ENCODE assay signal across 8 mouse cellular contexts in genomic region chr11:120310813-120311312, GRCm38 (mm10). TPM values are rescaled to one million over a fixed set of nuclear protein-coding genes. Genes with fewer than 3 reads are reported as not detected.
DNase-seq lines count a peak whose midpoint lies in the region; ATAC-seq and TF ChIP-seq lines count a peak whose summit lies in the region.

No protein-coding gene starts in this region.

- under 1% methylated on average over 45 of the region's 45 CpGs for WGBS in forebrain, embryonic 16.5 days
- under 1% methylated on average over 45 of the region's 45 CpGs for WGBS in olfactory bulb, adult 2 months

- no peak for TF ChIP-seq CTCF in MEL (IDR thresholded peaks at IDR 0.05 in 2 of 3, conservative IDR thresholded peaks at IDR 0.05 in 1 of 3; ENCODE audit: control insufficient read depth in 1 of 3, insufficient read depth in 1 of 3, low read depth in 2 of 3, low read length in 3 of 3, poor library complexity in 1 of 3, severe bottlenecking in 1 of 3)
- TF ChIP-seq CTCF in olfactory bulb, adult 2 months (IDR thresholded peaks at IDR 0.05; ENCODE audit: insufficient read depth, low read depth, low read length), result no peak

- ATAC-seq in forebrain, embryonic 16.5 days, result peak; percentile 95

- peak overlapping the region; percentile 11; the same call in 1 of the 2 replicates for H3K27ac ChIP-seq in MEL (ENCODE audit: control insufficient read depth, low read depth, low read length)
- H3K27ac ChIP-seq in forebrain, embryonic 16.5 days (ENCODE audit: low read length), result peak overlapping the region; percentile 87
- H3K27ac ChIP-seq in olfactory bulb, adult 2 months (ENCODE audit: insufficient read depth, low read depth, low read length), result peak overlapping the region; percentile 85

- no peaks in the 10 kb centered on the region for H3K79me2 ChIP-seq in MEL (ENCODE audit: control insufficient read depth, insufficient read depth, low read length, poor library complexity)

- TF ChIP-seq EP300 in MEL (IDR thresholded peaks at IDR 0.05; ENCODE audit: low read depth in 1 of 2, low read length in 2 of 2), result peak; percentile 17 to 46; a peak in 3 of 4 replicates

- peak; percentile 96 for DNase-seq in MEL (ENCODE audit: low read depth, low spot score)
- peak; percentile 94 to 97 for DNase-seq in cerebellum, adult 18-20 months
- DNase-seq in heart, postnatal 36 days, result peak; percentile 85 to 86
- DNase-seq in layer of hippocampus, adult 18-20 months (ENCODE audit: low spot score in 2 of 2), result peak; percentile 88 to 96
- peak; percentile 91 to 92 for DNase-seq in lung, adult 18-20 months
- DNase-seq in thymus, adult 18-20 months, result peak; percentile 87 to 88

- H3K9ac ChIP-seq in MEL (ENCODE audit: control insufficient read depth, low read depth, low read length, poor library complexity, severe bottlenecking), result peak overlapping the region; percentile 79
- peak overlapping the region; percentile 80 for H3K9ac ChIP-seq in forebrain, embryonic 16.5 days (replicated peaks; ENCODE audit: low read depth, low read length)

- TF ChIP-seq POLR2A in MEL (IDR thresholded peaks at IDR 0.05; ENCODE audit: control insufficient read depth in 1 of 2, insufficient read depth in 1 of 2, low read depth in 1 of 2, low read length in 2 of 2, poor library complexity in 1 of 2), result peak; percentile 76 to 79; a peak in 2 of 4 replicates
- peak; percentile 48; the same call in 1 of the 2 replicates for TF ChIP-seq POLR2A in olfactory bulb, adult 2 months (IDR thresholded peaks at IDR 0.05; ENCODE audit: insufficient read depth, low read depth, low read length)

- intact Hi-C loops in heart, postnatal 36 days (cut with DNase I), result loop anchor here (2.0 kb wide), 1 partner anchor 34 kb away; no protein-coding TSS in a partner anchor

- peak overlapping the region; percentile 85 for H3K4me2 ChIP-seq in forebrain, embryonic 16.5 days (ENCODE audit: low read length)

- H3K36me3 ChIP-seq in MEL (ENCODE audit: control insufficient read depth in 1 of 2, insufficient read depth in 2 of 2, low read length in 2 of 2), result peaks cover 0 to 6% of the 10 kb centered on the region in 2 experiments; a peak in 2 of 4 replicates
- H3K36me3 ChIP-seq in forebrain, embryonic 16.5 days (ENCODE audit: control insufficient read depth, insufficient read depth), result no peaks in the 10 kb centered on the region

- no peak for TF ChIP-seq RAD21 in MEL (IDR thresholded peaks at IDR 0.05; ENCODE audit: low read depth, low read length)

- H3K27me3 ChIP-seq in MEL (ENCODE audit: control insufficient read depth in 1 of 2, insufficient read depth in 2 of 2, low read length in 2 of 2), result no peaks in the 10 kb centered on the region
- no peaks in the 10 kb centered on the region for H3K27me3 ChIP-seq in forebrain, embryonic 16.5 days (replicated peaks; ENCODE audit: control insufficient read depth, insufficient read depth, low read length)

- peak overlapping the region; percentile 59 to 65 for H3K4me3 ChIP-seq in MEL (ENCODE audit: control insufficient read depth in 1 of 2, insufficient read depth in 1 of 2, low read depth in 2 of 2, low read length in 2 of 2)
- peak overlapping the region; percentile 50 for H3K4me3 ChIP-seq in forebrain, embryonic 16.5 days (replicated peaks; ENCODE audit: low read length)
- H3K4me3 ChIP-seq in olfactory bulb, adult 2 months (ENCODE audit: insufficient read depth, low read depth, low read length), result peak overlapping the region; percentile 59

- peaks cover 0 to 18% of the 10 kb centered on the region in 2 experiments; a peak in 2 of 4 replicates for H3K4me1 ChIP-seq in MEL (ENCODE audit: control insufficient read depth in 1 of 2, insufficient read depth in 2 of 2, low read length in 2 of 2)
- H3K4me1 ChIP-seq in forebrain, embryonic 16.5 days (replicated peaks; ENCODE audit: control insufficient read depth, insufficient read depth, low read length), result peaks cover 48% of the 10 kb centered on the region
- peaks cover 26% of the 10 kb centered on the region for H3K4me1 ChIP-seq in olfactory bulb, adult 2 months (ENCODE audit: control insufficient read depth, insufficient read depth, low read length)

- no peaks in the 10 kb centered on the region for H3K9me3 ChIP-seq in MEL (replicated peaks; ENCODE audit: insufficient read depth, low read length)
- H3K9me3 ChIP-seq in forebrain, embryonic 16.5 days (ENCODE audit: control insufficient read depth, low read length), result no peaks in the 10 kb centered on the region

TF ChIP-seq in MEL, 35 proteins besides CTCF, POLR2A, EP300 and RAD21 (continues in another document):
- TF ChIP-seq BHLHE40 (IDR thresholded peaks at IDR 0.05; ENCODE audit: borderline replicate concordance, low read depth, low read length), result peak; percentile 75
- TF ChIP-seq HCFC1 (IDR thresholded peaks at IDR 0.05; ENCODE audit: low read depth, low read length), result peak; percentile 46; the same call in 1 of the 2 replicates
- peak; percentile 66 for TF ChIP-seq NELFE (IDR thresholded peaks at IDR 0.05; ENCODE audit: low read depth, low read length)
- TF ChIP-seq ZMIZ1 (IDR thresholded peaks at IDR 0.05; ENCODE audit: low read depth, low read length), result peak; percentile 74; the same call in 1 of the 2 replicates
- TF ChIP-seq TCF12 (IDR thresholded peaks at IDR 0.05; ENCODE audit: low read depth, low read length), result no peak
- TF ChIP-seq TBP (IDR thresholded peaks at IDR 0.05; ENCODE audit: low read depth, low read length), result no peak; the same call in 1 of the 2 replicates
- 0 out of 2 replicates have a peak, but pooled peaks have one; percentile 20 for TF ChIP-seq RCOR1 (IDR thresholded peaks at IDR 0.05; ENCODE audit: low read depth, low read length)
- 0 out of 4 replicates have a peak, but pooled peaks of 1 of the 2 experiments have one; percentile 24 for TF ChIP-seq USF2 (IDR thresholded peaks at IDR 0.05; ENCODE audit: borderline replicate concordance in 1 of 2, insufficient read depth in 1 of 2, low read depth in 1 of 2, low read length in 2 of 2)
- no peak for TF ChIP-seq ZKSCAN1 (IDR thresholded peaks at IDR 0.05; ENCODE audit: low read depth, low read length)
- TF ChIP-seq E2F4 (IDR thresholded peaks at IDR 0.05; ENCODE audit: borderline replicate concordance, low read depth, low read length), result peak; percentile 88; the same call in 1 of the 2 replicates
- no peak for TF ChIP-seq UBTF (IDR thresholded peaks at IDR 0.05; ENCODE audit: borderline replicate concordance, insufficient read depth, low read depth, low read length)
- peak; percentile 37; the same call in 1 of the 2 replicates for TF ChIP-seq ETS1 (IDR thresholded peaks at IDR 0.05; ENCODE audit: low read depth, low read length)
- no peak for TF ChIP-seq MEF2A (IDR thresholded peaks at IDR 0.05; ENCODE audit: extremely low read depth, insufficient replicate concordance, low read depth, low read length, poor library complexity, severe bottlenecking)
- no peak for TF ChIP-seq GATA1 (IDR thresholded peaks at IDR 0.05; ENCODE audit: low read depth, low read length)
- peak; percentile 68 for TF ChIP-seq CHD2 (IDR thresholded peaks at IDR 0.05; ENCODE audit: low read length)
- TF ChIP-seq ZC3H11A (IDR thresholded peaks at IDR 0.05; ENCODE audit: low read depth, low read length), result no peak
- TF ChIP-seq SMC3 (IDR thresholded peaks at IDR 0.05; ENCODE audit: low read depth, low read length), result no peak; the same call in 1 of the 2 replicates
- peak; percentile 72 for TF ChIP-seq MAX (IDR thresholded peaks at IDR 0.05; ENCODE audit: low read length)
- TF ChIP-seq JUND (IDR thresholded peaks at IDR 0.05; ENCODE audit: low read depth, low read length), result no peak
- no peak for TF ChIP-seq MAFK (IDR thresholded peaks at IDR 0.05; ENCODE audit: borderline replicate concordance, low read depth, low read length)
- peak; percentile 62 for TF ChIP-seq SIN3A (IDR thresholded peaks at IDR 0.05; ENCODE audit: low read length)
- TF ChIP-seq MAZ (IDR thresholded peaks at IDR 0.05; ENCODE audit: low read depth, low read length), result peak; percentile 95
- TF ChIP-seq GABPA (IDR thresholded peaks at IDR 0.05; ENCODE audit: low read depth, low read length), result no peak
- TF ChIP-seq NRF1 (IDR thresholded peaks at IDR 0.05; ENCODE audit: insufficient read depth, low read depth, low read length, poor library complexity, severe bottlenecking), result 0 out of 2 replicates have a peak, but pooled peaks have one; percentile 40
- no peak for TF ChIP-seq ZNF384 (IDR thresholded peaks at IDR 0.05; ENCODE audit: low read depth, low read length)
- TF ChIP-seq KAT2A (conservative IDR thresholded peaks at IDR 0.05; ENCODE audit: low read depth, low read length), result no peak
- TF ChIP-seq POLR2AphosphoS5 (IDR thresholded peaks at IDR 0.05; ENCODE audit: borderline replicate concordance, low read depth, low read length), result no peak
- TF ChIP-seq MXI1 (IDR thresholded peaks at IDR 0.05; ENCODE audit: low read depth, low read length), result peak; percentile 60; the same call in 1 of the 2 replicates
- TF ChIP-seq TAL1 (IDR thresholded peaks at IDR 0.05; ENCODE audit: low read length), result no peak
- TF ChIP-seq CHD1 (IDR thresholded peaks at IDR 0.05; ENCODE audit: low read depth, low read length), result no peak
- TF ChIP-seq POLR2AphosphoS2 (IDR thresholded peaks at IDR 0.05; ENCODE audit: low read length), result no peak
- TF ChIP-seq ELF1 (IDR thresholded peaks at IDR 0.05; ENCODE audit: low read depth, low read length), result no peak

RNA-seq across cellular contexts. Expression of gene Actg1, which starts 37.5 kb away (rescaled TPM):
- total RNA-seq in MEL (2012; rRNA removed), result 1,328 and 1,871 TPM in 2 replicates
- 1,000 to 10,000 TPM in 1 of 2 experiments, 100 to 1,000 TPM in 1; 899 to 1,784 TPM for polyA plus RNA-seq in MEL (2012; ENCODE audit: insufficient read depth in 1 of 2, insufficient read length in 2 of 2, low read depth in 1 of 2, low replicate concordance in 2 of 2, missing spikeins in 1 of 2)
- 4,159 and 4,175 TPM in 2 replicates for polyA plus RNA-seq in forebrain, embryonic 16.5 days (2015; fragmentation: Nextera tagmentation; extraction: Ambion mirVana)
- 100 to 1,000 TPM; 218 to 338 TPM for total RNA-seq in heart, postnatal 36 days (2021)
- 1,000 to 10,000 TPM; 1,279 to 1,291 TPM for total RNA-seq in layer of hippocampus, adult 18-20 months (2021)
- polyA plus RNA-seq in olfactory bulb, adult 2 months (2012; ENCODE audit: insufficient read depth, insufficient read length, low replicate concordance, missing spikeins), result 702 and 785 TPM in 2 replicates

RNA-seq across cellular contexts. Expression of gene Fscn2, which starts 50.5 kb away (rescaled TPM):
- 0.29 and 0.62 TPM in 2 replicates for total RNA-seq in MEL (2012; rRNA removed)
- under 1 TPM in 1 of 2 experiments, not detected in 1; 0.61 TPM for polyA plus RNA-seq in MEL (2012; ENCODE audit: insufficient read depth in 1 of 2, insufficient read length in 2 of 2, low read depth in 1 of 2, low replicate concordance in 2 of 2, missing spikeins in 1 of 2)
- 1.3 and 1.5 TPM in 2 replicates for polyA plus RNA-seq in forebrain, embryonic 16.5 days (2015; fragmentation: Nextera tagmentation; extraction: Ambion mirVana)
- not detected for total RNA-seq in heart, postnatal 36 days (2021)
- total RNA-seq in layer of hippocampus, adult 18-20 months (2021), result under 1 TPM in 1 of 2 experiments, not detected in 1; 0.61 TPM
- polyA plus RNA-seq in olfactory bulb, adult 2 months (2012; ENCODE audit: insufficient read depth, insufficient read length, low replicate concordance, missing spikeins), result not detected in 2 replicates

Comparison
In these comparisons a context has a peak if more than half of its experiments do, and no peak if none do; other contexts are left out.
1. Peak in every context shown above with its lines: DNase-seq, ATAC-seq, H3K4me3 ChIP-seq and H3K27ac ChIP-seq.
2. H3K27ac ChIP-seq: peak in every context shown above with its lines; median percentile 87 in forebrain, embryonic 16.5 days; 85 in olfactory bulb, adult 2 months; 11 in MEL.